Mouse (Mus musculus): Measurements from ENCODE around the gene Gm11939. TPM values are rescaled to one million over a fixed set of nuclear protein-coding genes. Genes with fewer than 3 reads are reported as not detected.

The Gm11939 gene
- polyA plus RNA-seq, 1 experiment from 2014 or later = not detected

DNA sequence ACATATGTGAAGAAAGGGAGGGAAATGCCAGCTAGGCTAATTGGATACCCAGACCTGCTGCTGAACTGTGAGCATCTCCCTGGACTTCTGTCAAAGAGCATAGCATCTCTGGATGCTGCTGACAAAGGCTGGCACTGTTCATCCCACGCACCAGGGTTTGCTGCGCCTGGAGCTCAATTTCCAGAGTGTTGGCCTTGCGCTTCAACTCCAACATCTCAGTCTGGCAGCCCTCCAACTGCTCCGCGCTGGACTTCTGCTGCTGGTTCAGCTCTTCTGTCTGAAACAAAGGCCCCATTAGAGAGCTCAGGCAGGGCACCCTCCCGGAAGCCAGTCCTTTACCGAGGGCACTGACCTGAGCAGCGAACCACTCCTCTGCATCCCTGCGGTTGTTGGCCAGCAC is 19.5 kb downstream of the Gm11939 start:
- no peak overlapping the region for H3K4me2 ChIP-seq (ENCODE audit: low read length)
- no peak overlapping the region for H3K4me3 ChIP-seq (ENCODE audit: low read depth, low read length)
- ATAC-seq (replicated peaks; ENCODE audit: low FRiP score, low TSS enrichment, low read depth) = no peak
- whole genome bisulfite sequencing = 67% methylated on average over 9 of the region's 9 CpGs
- H3K36me3 ChIP-seq (ENCODE audit: control insufficient read depth, insufficient read depth, low read length) = no peaks in the 10 kb centered on the region
- no peak overlapping the region for H3K9ac ChIP-seq (ENCODE audit: low read length)
- no peaks in the 10 kb centered on the region for H3K9me3 ChIP-seq (ENCODE audit: control insufficient read depth, low read length)
- no peaks in the 10 kb centered on the region for H3K4me1 ChIP-seq (replicated peaks; ENCODE audit: control insufficient read depth, insufficient read depth, low read length)
- no peaks in the 10 kb centered on the region for H3K27me3 ChIP-seq (replicated peaks; ENCODE audit: control insufficient read depth, insufficient read depth, low read length)
- peak; percentile 57 for DNase-seq (ENCODE audit: low spot score)
- H3K27ac ChIP-seq (ENCODE audit: low read depth) = no peak overlapping the region

DNA sequence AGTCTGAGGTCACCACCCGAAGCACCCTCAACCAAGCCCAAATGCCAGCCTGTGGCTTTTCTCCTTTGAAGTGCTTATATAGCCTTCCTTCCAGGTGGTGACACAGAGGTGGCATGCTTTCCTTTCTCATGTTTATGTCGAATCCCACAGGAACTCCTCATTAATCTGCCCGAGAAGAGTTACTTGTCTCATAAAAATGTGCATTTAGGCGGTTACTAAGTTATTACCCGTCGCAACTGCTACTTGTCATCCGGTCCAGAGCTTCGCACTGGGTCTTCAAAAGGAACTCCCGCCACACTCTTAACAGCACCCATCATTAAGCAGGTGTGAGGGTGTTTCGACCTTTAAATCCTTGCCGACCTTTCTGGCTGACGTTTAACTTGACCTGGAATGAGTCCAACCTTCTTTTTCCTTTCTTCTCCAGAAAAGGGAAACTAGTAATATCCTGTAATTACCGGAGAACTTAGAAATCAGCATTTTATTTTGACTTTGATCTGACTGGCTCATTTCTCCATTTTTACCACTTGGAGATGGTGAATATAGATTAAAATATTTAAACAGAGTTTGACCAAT is 37.9 kb downstream of the Gm11939 start, which contains the start of gene Krt39:
Gene Krt39 (minus strand): TSS at position 51 of the 573 bp plus-strand sequence.
- ATAC-seq (replicated peaks; ENCODE audit: low FRiP score, low TSS enrichment, low read depth) (no peak), DNase-seq (ENCODE audit: low spot score) (no peak)
- no peak within 1 kb of the TSS for H3K27ac ChIP-seq (ENCODE audit: low read depth)
- no peak within 1 kb of the TSS for H3K4me2 ChIP-seq (ENCODE audit: low read length)
- H3K4me1 ChIP-seq (replicated peaks; ENCODE audit: control insufficient read depth, insufficient read depth, low read length) = no peaks in the 10 kb centered on the region
- no peaks in the 10 kb centered on the region for H3K9me3 ChIP-seq (ENCODE audit: control insufficient read depth, low read length)
- no peak within 1 kb of the TSS for H3K9ac ChIP-seq (ENCODE audit: low read length)
- H3K36me3 ChIP-seq (ENCODE audit: control insufficient read depth, insufficient read depth, low read length) = no peaks in the 10 kb centered on the region
- H3K27me3 ChIP-seq (replicated peaks; ENCODE audit: control insufficient read depth, insufficient read depth, low read length) = no peaks in the 10 kb centered on the region
- WGBS = 68% methylated on average over 13 of the region's 13 CpGs
- no peak within 1 kb of the TSS for H3K4me3 ChIP-seq (ENCODE audit: low read depth, low read length)

DNA sequence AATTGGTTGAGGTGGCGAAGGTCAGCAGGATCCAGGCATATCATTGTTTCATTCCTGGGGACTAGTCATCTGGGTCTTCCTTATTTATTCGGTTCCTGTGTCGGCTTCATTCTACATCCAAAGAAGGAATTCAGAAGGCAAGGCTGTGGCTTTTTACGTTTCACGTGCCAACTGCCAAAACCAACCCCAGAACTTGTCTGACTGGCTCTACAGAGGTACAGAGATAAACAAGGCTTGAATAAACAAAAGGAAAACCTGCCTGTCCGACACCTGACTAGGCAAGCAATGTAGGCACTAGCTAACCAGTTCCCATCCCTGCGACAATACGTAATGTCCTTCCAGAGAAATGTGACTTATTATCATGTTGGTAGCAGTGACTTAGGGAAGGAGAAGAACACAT is 45.2 kb downstream of the Gm11939 start:
- H3K9me3 ChIP-seq (ENCODE audit: control insufficient read depth, low read length) = no peaks in the 10 kb centered on the region
- H3K27ac ChIP-seq (ENCODE audit: low read depth) = no peak overlapping the region
- H3K4me3 ChIP-seq (ENCODE audit: low read depth, low read length) = no peak overlapping the region
- no peaks in the 10 kb centered on the region for H3K27me3 ChIP-seq (replicated peaks; ENCODE audit: control insufficient read depth, insufficient read depth, low read length)
- no peak overlapping the region for H3K4me2 ChIP-seq (ENCODE audit: low read length)
- 70% methylated on average over 8 of the region's 8 CpGs for WGBS
- no peak overlapping the region for H3K9ac ChIP-seq (ENCODE audit: low read length)
- no peaks in the 10 kb centered on the region for H3K4me1 ChIP-seq (replicated peaks; ENCODE audit: control insufficient read depth, insufficient read depth, low read length)
- ATAC-seq (replicated peaks; ENCODE audit: low FRiP score, low TSS enrichment, low read depth) = no peak
- no peaks in the 10 kb centered on the region for H3K36me3 ChIP-seq (ENCODE audit: control insufficient read depth, insufficient read depth, low read length)
- DNase-seq (ENCODE audit: low spot score) = no peak

Other genes starting within 250 kb of the Gm11939 start
- 0.15 TPM in 1 of 2 replicates, not detected in the other for gene Krt25, start 236.5 kb downstream of the Gm11939 start, polyA plus RNA-seq (2014; fragmentation: Nextera tagmentation; extraction: Ambion mirVana)
- 0.04 and 0.16 TPM in 2 replicates for gene Krt26, start 221.5 kb downstream of the Gm11939 start, polyA plus RNA-seq (2014; fragmentation: Nextera tagmentation; extraction: Ambion mirVana)
- not detected in 2 replicates for gene Krt27, start 208.4 kb downstream of the Gm11939 start, polyA plus RNA-seq (2014; fragmentation: Nextera tagmentation; extraction: Ambion mirVana)
- not detected in 2 replicates for gene Krt28, start 184.6 kb downstream of the Gm11939 start, polyA plus RNA-seq (2014; fragmentation: Nextera tagmentation; extraction: Ambion mirVana)
- gene Krt10, start 170.1 kb downstream of the Gm11939 start, polyA plus RNA-seq (2014; fragmentation: Nextera tagmentation; extraction: Ambion mirVana) = 26.2 and 28.5 TPM in 2 replicates
- not detected in 2 replicates for gene Krt12, start 137.2 kb downstream of the Gm11939 start, polyA plus RNA-seq (2014; fragmentation: Nextera tagmentation; extraction: Ambion mirVana)
- 16.5 and 17.1 TPM in 2 replicates for gene Krt20, start 121.3 kb downstream of the Gm11939 start, polyA plus RNA-seq (2014; fragmentation: Nextera tagmentation; extraction: Ambion mirVana)
- 6.0 and 9.2 TPM in 2 replicates for gene Krt23, start 66.3 kb downstream of the Gm11939 start, polyA plus RNA-seq (2014; fragmentation: Nextera tagmentation; extraction: Ambion mirVana)
- gene Krt39, start 38.1 kb downstream of the Gm11939 start, polyA plus RNA-seq (2014; fragmentation: Nextera tagmentation; extraction: Ambion mirVana) = not detected in 2 replicates
- not detected in 2 replicates for gene Krt40, start 16.3 kb downstream of the Gm11939 start, polyA plus RNA-seq (2014; fragmentation: Nextera tagmentation; extraction: Ambion mirVana)
- not detected in 2 replicates for gene Krtap3-3, start 8.6 kb downstream of the Gm11939 start, polyA plus RNA-seq (2014; fragmentation: Nextera tagmentation; extraction: Ambion mirVana)
- gene Krtap3-2, start 2.6 kb downstream of the Gm11939 start, polyA plus RNA-seq (2014; fragmentation: Nextera tagmentation; extraction: Ambion mirVana) = not detected in 2 replicates
- not detected in 2 replicates for gene Krtap3-1, start 7.2 kb upstream of the Gm11939 start, polyA plus RNA-seq (2014; fragmentation: Nextera tagmentation; extraction: Ambion mirVana)
- not detected in 2 replicates for gene Krtap1-5, start 21.6 kb upstream of the Gm11939 start, polyA plus RNA-seq (2014; fragmentation: Nextera tagmentation; extraction: Ambion mirVana)
- gene Krtap1-4, start 24.2 kb upstream of the Gm11939 start, polyA plus RNA-seq (2014; fragmentation: Nextera tagmentation; extraction: Ambion mirVana) = not detected in 2 replicates
- gene Krtap1-3, start 31.9 kb upstream of the Gm11939 start, polyA plus RNA-seq (2014; fragmentation: Nextera tagmentation; extraction: Ambion mirVana) = not detected in 2 replicates
- not detected in 2 replicates for gene Krtap9-3, start 38.6 kb upstream of the Gm11939 start, polyA plus RNA-seq (2014; fragmentation: Nextera tagmentation; extraction: Ambion mirVana)
- gene Gm11938, start 43.8 kb upstream of the Gm11939 start, polyA plus RNA-seq (2014; fragmentation: Nextera tagmentation; extraction: Ambion mirVana) = not detected in 2 replicates
- gene Gm11937, start 50.7 kb upstream of the Gm11939 start, polyA plus RNA-seq (2014; fragmentation: Nextera tagmentation; extraction: Ambion mirVana) = not detected in 2 replicates
- gene Krtap2-4, start 55.4 kb upstream of the Gm11939 start, polyA plus RNA-seq (2014; fragmentation: Nextera tagmentation; extraction: Ambion mirVana) = not detected in 2 replicates
- not detected in 2 replicates for gene Gm11562, start 61.0 kb upstream of the Gm11939 start, polyA plus RNA-seq (2014; fragmentation: Nextera tagmentation; extraction: Ambion mirVana)
- gene Krtap4-1, start 68.8 kb upstream of the Gm11939 start, polyA plus RNA-seq (2014; fragmentation: Nextera tagmentation; extraction: Ambion mirVana) = not detected in 2 replicates
- not detected in 2 replicates for gene Krtap4-2, start 75.6 kb upstream of the Gm11939 start, polyA plus RNA-seq (2014; fragmentation: Nextera tagmentation; extraction: Ambion mirVana)
- not detected in 2 replicates for gene Krtap4-7, start 84.6 kb upstream of the Gm11939 start, polyA plus RNA-seq (2014; fragmentation: Nextera tagmentation; extraction: Ambion mirVana)
- gene Gm11555, start 90.8 kb upstream of the Gm11939 start, polyA plus RNA-seq (2014; fragmentation: Nextera tagmentation; extraction: Ambion mirVana) = not detected in 2 replicates
- gene Gm11563, start 99.5 kb upstream of the Gm11939 start, polyA plus RNA-seq (2014; fragmentation: Nextera tagmentation; extraction: Ambion mirVana) = not detected in 2 replicates
- gene Krtap4-6, start 106.5 kb upstream of the Gm11939 start, polyA plus RNA-seq (2014; fragmentation: Nextera tagmentation; extraction: Ambion mirVana) = not detected in 2 replicates
- not detected in 2 replicates for gene Gm14190, start 131.3 kb upstream of the Gm11939 start, polyA plus RNA-seq (2014; fragmentation: Nextera tagmentation; extraction: Ambion mirVana)
- not detected in 2 replicates for gene Gm14180, start 174.8 kb upstream of the Gm11939 start, polyA plus RNA-seq (2014; fragmentation: Nextera tagmentation; extraction: Ambion mirVana)
- not detected in 2 replicates for gene Gm11595, start 213.4 kb upstream of the Gm11939 start, polyA plus RNA-seq (2014; fragmentation: Nextera tagmentation; extraction: Ambion mirVana)
- not detected in 2 replicates for gene Krtap4-8, start 221.2 kb upstream of the Gm11939 start, polyA plus RNA-seq (2014; fragmentation: Nextera tagmentation; extraction: Ambion mirVana)
- not detected in 2 replicates for gene Krtap4-9, start 225.7 kb upstream of the Gm11939 start, polyA plus RNA-seq (2014; fragmentation: Nextera tagmentation; extraction: Ambion mirVana)
- not detected in 2 replicates for gene Gm11596, start 234.0 kb upstream of the Gm11939 start, polyA plus RNA-seq (2014; fragmentation: Nextera tagmentation; extraction: Ambion mirVana)
- not detected in 2 replicates for gene Gm11569, start 239.5 kb upstream of the Gm11939 start, polyA plus RNA-seq (2014; fragmentation: Nextera tagmentation; extraction: Ambion mirVana)
- not detected in 2 replicates for gene Gm11554, start 245.0 kb upstream of the Gm11939 start, polyA plus RNA-seq (2014; fragmentation: Nextera tagmentation; extraction: Ambion mirVana)

Measured in intestine, embryonic 14.5 days (tissue).